Mouse (Mus musculus) spleen, adult 12 weeks (tissue): ENCODE measurements around the gene Hoxb4.

Experiments used
- DNase-seq: peaks from one replicate; pipeline ENCODE4 v3.0.0; 2022; ENCODE audit warnings: low spot score

Hoxb4 gene

GRCm38 (mm10) chr11:96350341-96350624, 32.2 kb downstream of the Hoxb4 start, which contains the start of gene Hoxb2:
Gene Hoxb2 (plus strand): TSS chr11:96350525.
- no peak for DNase-seq

GRCm38 (mm10) chr11:96350791-96351190, 32.7 kb downstream of the Hoxb4 start:
- no peak for DNase-seq

- no peak for DNase-seq
These were observed 33.2 kb downstream of the Hoxb4 start for GRCm38 (mm10) chr11:96351312-96351711.

- no peak for DNase-seq
These were observed 33.8 kb downstream of the Hoxb4 start for GRCm38 (mm10) chr11:96351831-96352230.

GRCm38 (mm10) chr11:96352691-96353521, 34.8 kb downstream of the Hoxb4 start:
- DNase-seq: no peak

- no peak for DNase-seq
These were observed 35.4 kb downstream of the Hoxb4 start for GRCm38 (mm10) chr11:96353522-96353841.

- DNase-seq: no peak
These were observed 35.9 kb downstream of the Hoxb4 start for GRCm38 (mm10) chr11:96353939-96354338.

- DNase-seq: no peak
These were observed 36.3 kb downstream of the Hoxb4 start for GRCm38 (mm10) chr11:96354376-96354775.

- no peak for DNase-seq
These were observed 36.8 kb downstream of the Hoxb4 start for GRCm38 (mm10) chr11:96354801-96355311.

- no peak for DNase-seq
These were observed 45.7 kb downstream of the Hoxb4 start for GRCm38 (mm10) chr11:96363807-96364206.

GRCm38 (mm10) chr11:96365441-96366091, 47.5 kb downstream of the Hoxb4 start, which contains the start of gene Hoxb1:
Gene Hoxb1 (plus strand): TSS chr11:96365752.
- no peak for DNase-seq

- no peak for DNase-seq
These were observed 48.3 kb downstream of the Hoxb4 start for GRCm38 (mm10) chr11:96366092-96367041.

GRCm38 (mm10) chr11:96367141-96367540, 49.1 kb downstream of the Hoxb4 start:
- DNase-seq: no peak

GRCm38 (mm10) chr11:96368686-96369085, 50.6 kb downstream of the Hoxb4 start:
- DNase-seq: no peak

GRCm38 (mm10) chr11:96369140-96369539, 51.1 kb downstream of the Hoxb4 start:
- DNase-seq: no peak
